Mouse (Mus musculus): ENCODE measurements at regions not wholly inside any gene's neighbourhood (a gene's known extent, or its start where the extent isn't known, plus 50 kb on each side); places are given as distances from the start of the nearest gene placed in this dataset.

DNA sequence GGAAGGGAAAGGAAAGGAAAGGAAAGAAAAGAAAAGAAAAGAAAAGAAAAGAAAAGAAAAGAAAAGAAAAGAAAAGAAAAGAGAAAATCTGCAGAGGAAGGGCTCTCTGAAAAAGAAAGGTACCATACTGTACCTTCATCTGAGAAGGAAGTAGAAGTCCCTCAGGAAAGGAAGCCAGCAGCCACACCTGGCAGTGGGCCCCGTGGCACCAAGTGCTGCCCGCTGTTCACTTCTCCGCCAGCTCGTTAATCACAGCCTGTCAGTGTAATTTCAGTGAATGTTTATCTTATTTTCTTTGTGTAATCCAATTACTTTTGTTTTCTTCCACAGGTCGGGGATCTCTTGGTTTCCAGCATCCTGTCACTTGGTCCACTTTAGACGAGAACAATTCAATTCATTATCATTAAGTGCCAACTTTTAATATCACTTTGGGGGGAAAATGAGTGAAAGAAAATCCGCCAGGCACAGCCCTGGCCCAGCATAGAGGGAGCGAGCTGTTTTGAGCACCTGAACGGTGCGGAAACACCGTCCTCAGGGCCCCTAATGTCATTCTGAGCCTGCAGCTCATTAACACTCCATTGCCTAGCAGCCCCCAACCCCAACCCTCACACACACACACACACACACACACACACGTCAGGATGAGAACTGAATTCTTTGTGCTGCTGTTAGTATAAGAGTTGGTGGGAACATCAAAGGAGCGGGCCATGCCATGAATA lies 309.7 kb downstream of the Irx2 start:
- no peak for DNase-seq (ENCODE audit: low spot score in 2 of 2)

DNA sequence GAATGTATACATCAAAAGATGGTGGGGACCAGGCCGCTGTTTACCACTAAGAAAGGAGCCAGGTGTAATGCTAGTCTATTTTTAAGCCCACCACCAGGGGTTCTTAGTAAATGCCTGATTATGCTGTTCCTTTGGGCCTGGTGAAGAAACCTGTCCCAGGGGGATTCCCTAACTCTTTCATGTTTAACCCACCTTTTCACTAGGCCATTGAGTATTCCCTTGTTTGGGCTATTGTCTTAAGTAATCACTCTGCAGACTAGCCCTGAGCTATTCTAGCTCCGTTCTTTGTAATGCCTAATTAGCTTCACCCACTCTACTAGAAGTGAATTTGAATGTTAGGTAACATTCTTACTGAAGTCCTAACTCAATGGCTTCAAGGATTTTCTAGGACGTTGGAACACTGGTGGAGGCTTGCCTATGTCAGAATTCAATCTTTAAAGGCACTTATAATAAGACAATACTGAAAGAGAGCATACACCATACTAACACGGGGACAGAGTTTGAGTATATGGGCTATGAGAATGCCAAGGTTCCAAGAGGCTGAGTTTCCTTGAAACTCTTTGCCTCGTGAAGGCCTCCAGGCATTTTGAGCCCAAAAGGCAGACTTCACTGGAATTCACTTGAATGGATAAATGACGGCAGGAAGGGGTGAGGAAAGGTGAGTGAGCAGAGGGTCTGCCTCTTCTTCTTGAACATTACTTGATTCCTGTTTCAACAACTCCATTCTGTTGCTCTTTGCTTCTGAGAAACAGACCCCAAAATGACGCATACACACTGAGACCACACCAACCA lies 312.7 kb upstream of the Irx4 start:
- DNase-seq (ENCODE audit: low spot score in 2 of 2) = no peak

DNA sequence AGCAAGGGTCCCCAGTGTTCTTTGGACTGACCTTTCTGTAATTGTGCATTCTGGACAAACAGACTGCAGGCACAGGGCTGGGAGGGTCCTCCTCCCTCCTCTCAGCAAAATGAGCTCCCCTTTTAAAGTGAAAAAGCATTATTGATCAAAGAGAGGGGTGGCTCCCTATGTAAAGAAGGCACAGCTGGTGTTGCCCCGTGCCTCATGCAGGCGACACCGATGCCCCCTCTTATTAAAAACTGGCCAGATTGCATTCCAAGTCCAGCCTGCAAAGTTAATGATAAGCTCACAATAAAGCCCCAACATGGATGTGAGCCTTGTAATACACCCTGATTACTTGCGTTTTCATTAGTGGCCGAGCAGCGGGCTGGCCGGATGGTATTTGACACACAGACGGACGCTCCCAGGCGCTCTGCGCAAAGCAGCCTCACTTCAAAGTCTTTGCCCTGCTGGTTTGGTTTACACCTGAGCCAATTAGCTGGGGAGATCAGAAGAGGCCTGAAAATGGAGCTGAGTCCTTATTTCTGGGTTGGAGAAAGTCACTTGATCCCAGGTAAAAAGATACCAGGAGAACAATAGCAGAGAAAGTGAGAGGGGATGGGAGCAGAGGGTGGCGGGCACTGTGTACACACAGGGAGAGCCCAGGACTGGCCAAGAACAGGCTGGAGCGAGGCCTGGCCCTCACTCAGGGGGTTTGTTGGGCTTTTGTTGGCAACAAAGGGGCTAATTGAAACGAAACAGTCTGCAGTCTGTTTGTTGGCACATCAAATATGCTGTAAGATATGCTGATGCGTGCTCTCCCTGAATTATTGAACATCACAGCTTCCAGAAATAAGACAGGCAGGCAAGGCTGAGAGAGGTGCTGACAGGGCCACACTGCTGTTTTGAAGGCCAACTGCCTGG lies 301.4 kb upstream of the Irx4 start:
- DNase-seq (ENCODE audit: low spot score in 2 of 2) = no peak

DNA sequence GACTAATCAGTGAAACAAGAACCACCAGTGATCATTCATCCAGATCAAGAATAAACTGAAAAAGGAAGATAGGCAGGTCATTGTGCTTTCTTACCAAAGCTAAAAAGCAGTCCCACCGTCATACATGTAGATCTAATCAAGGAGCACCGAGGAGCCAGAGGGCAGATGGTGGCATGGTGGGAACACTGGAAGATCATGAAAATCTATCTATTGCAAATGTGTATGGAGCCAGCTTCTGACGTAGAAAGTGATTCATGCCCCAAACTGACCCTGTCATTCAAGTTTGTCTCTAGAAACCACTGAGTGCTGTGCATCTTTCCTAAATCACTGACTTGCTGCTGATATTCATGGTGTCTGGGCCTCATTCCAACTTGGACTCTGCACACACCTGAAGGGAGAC lies 299.0 kb upstream of the Irx4 start:
- no peak for DNase-seq (ENCODE audit: low spot score in 2 of 2)

DNA sequence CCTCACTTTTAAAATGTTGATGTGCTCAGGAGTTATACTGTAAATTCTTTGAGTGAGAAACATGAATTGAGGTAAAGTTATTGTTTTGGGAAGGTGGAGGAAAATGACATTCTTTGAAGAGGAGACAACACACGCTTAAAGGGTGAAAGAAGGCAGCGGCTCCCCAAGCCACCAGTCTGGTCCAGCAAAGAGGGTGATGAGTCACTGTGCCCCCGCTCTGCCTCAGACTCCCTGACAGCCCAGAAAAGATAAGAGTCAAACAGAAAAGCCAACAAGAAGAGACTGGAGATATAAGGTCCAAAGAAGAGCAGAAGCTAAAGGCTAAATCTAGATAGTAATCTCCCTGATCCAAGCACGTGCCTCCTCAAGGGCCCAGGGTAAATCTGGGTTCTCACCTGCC lies 288.1 kb upstream of the Irx4 start:
- DNase-seq (ENCODE audit: low spot score in 2 of 2) = no peak

DNA sequence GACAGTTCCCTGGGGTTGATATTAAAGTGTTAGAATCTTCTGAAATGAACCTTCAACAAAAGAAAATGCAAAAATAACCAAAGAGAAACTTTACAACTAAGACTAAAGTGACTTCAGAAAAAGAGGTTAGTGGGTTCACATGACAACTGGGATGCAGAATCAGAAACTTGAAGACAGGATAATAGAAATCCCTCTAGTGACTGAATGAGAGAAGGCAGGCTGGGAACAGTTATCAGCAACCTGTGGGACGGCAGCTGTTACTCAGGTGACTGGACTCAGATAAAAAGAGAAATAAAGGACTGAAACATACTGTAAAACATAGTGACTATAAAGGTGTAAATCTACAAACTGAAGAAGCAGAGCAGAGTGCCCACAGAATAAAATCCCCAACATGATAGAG lies 287.4 kb upstream of the Irx4 start:
- DNase-seq (ENCODE audit: low spot score in 2 of 2) = no peak

DNA sequence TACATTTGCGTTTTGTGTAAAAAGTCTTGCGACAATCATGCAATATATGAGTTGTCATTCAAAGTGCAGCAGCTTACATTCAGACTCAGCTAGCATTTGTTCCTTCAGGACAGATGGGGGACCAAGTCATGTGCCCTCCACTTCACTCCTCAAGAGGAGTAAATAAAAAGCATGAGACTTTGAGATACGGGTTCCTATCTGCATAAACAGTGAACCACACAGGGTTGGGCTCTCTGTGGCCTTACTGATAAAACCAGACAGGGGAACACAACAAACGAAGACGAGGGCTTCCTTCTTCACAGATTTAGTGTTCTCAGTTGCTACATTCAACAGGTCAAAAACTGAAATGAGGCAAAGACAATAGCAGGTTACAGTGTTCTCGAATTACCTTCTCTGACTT lies 283.1 kb upstream of the Irx4 start:
- no peak for DNase-seq (ENCODE audit: low spot score in 2 of 2)

DNA sequence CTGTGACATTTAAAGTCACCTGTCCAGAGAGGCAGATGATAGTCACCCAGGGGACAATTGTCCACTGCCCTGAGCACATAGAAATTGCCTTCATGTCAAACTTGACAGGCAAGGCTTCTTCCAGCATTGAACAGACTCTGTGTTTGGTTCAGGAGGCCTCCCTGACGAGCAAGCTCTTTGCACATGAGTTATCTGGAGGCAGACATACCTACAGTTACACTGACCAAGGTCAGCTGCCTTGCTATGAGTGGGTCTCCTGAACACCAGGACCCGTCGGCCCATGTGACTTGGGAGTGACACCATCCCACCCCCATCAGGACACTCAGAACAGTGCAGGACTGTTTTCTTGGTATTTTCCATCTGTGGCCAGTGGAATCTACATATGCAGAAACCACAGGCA lies 282.3 kb upstream of the Irx4 start:
- DNase-seq (ENCODE audit: low spot score in 2 of 2) = no peak

DNA sequence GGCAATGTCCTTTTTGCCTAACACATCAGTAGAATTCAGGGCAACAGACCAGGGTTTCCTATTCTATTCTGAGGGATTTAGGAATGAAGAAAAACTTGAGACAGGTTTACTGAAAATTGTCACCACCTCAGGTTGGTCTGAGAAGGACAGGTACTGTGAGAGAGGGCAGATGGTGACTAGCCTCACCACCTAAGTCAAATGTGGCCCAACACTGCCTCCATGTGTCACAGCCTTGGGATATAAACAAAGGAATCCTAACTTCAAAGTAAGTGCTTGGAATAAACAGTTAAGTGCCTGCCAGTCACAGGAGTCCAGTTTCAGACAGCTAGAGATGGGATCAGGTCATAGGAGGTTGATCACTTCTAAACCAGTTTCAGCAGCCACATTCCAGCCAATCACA lies 281.3 kb upstream of the Irx4 start:
- DNase-seq (ENCODE audit: low spot score in 2 of 2) = no peak

DNA sequence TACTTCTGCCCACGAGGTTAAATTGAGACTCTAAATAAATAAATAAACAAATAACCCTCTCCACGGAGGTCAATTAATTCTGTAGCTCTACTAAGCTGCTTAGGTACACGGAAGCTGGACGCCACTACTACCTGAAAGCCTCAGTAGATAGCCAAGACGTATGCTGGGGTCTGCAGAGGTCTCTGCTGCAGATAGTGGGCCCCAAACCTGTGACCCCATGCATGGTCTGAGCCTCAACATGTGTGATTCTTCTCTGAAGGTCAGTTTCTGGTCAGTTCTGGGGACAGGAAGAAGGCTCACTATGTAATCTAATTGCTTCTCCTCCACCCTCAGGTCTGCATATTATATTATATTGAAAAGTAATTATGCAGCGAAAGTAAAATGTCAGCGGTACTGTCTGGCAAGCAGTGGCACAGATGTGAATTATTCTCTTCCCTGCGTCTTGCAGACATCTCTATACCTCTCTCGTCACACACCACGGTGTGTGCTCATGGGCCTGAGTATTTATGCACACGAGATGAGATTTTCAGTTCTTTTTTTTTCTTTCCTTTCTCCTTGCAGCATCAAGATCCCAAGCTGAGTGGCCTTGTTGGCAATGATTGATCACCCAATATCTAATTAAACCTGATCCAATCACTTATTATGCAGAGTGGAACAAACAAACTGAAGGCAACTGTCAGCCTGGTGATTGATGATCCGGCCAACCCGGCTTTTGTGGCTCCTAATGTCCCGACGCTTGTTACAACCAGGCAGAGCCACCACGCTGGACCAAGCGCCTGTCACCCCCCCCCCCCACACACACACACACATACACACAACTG lies 267.5 kb upstream of the Irx4 start:
- no peak for DNase-seq (ENCODE audit: low spot score in 2 of 2)

DNA sequence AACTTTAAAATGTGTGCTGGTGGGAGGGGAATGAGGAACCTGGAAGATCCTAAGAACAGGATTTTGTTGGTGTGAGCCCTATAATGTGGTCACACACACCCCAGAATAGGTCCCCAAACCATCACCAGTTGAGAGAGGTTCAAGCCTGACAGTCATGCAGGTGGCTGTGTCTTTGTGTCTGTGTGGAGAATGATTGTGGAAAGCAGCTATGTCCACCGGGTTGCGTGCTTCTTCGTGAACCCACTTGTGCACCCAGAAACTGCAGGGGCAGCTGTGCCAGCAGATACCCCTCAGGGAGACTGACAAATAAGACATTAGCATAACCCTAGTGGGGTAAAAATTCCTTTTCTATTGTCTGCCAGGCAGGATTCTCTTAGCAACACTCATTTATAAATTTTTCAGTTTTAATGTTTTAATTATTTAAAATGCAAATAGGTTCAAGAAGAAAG lies 266.8 kb upstream of the Irx4 start:
- no peak for DNase-seq (ENCODE audit: low spot score in 2 of 2)

DNA sequence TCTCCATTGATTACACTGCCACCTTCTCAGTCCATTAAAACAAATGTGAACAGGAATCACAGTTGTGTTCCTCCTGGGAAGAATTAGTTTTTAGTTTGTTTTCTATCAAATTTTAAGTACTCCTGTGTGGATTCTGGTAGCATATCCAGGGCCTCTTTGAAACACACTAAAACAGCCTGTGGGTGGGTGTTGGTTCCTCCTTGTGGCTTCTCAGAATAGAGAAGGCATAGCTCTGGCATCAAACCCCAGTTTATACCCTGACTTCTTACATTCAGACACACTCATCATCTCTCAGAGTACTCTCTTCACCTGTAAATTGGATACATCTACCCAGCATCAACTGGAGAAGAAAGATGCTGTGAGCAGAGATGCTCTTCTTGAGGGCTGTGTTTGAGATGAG lies 265.7 kb upstream of the Irx4 start:
- DNase-seq (ENCODE audit: low spot score in 2 of 2) = no peak

DNA sequence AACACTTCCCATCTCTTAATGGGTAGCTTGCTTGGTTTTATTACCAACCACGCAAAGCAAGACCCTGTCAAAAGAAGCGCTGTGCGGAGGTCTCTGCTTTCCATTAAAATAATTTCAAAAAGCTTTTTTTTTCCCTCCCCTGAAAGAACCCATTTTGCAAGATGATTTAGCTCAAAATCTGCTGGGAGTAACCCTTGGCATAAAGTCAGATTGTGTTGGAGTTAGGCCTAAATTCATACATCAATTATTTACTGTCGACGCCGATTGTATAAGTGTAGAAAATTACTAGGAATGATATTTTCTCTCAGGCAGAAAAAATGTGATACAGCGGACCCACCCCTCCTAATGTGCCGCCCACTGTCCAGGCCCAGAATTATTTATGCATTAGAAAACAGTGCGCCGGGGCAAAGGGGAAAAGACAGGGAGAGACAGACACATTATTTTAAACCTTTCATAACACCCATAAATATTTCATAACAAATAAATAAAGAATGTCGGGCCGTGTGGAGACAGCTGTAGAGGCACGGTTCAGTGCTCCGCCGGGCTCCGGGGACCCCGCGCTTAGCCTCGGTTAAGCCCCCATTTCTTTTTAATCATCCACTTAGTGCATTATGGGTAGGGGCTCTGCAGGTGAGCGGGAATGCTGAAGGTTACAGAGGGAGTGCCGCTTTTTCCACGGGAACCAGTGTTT lies 251.3 kb upstream of the Irx4 start:
- DNase-seq (ENCODE audit: low spot score in 2 of 2) = no peak

DNA sequence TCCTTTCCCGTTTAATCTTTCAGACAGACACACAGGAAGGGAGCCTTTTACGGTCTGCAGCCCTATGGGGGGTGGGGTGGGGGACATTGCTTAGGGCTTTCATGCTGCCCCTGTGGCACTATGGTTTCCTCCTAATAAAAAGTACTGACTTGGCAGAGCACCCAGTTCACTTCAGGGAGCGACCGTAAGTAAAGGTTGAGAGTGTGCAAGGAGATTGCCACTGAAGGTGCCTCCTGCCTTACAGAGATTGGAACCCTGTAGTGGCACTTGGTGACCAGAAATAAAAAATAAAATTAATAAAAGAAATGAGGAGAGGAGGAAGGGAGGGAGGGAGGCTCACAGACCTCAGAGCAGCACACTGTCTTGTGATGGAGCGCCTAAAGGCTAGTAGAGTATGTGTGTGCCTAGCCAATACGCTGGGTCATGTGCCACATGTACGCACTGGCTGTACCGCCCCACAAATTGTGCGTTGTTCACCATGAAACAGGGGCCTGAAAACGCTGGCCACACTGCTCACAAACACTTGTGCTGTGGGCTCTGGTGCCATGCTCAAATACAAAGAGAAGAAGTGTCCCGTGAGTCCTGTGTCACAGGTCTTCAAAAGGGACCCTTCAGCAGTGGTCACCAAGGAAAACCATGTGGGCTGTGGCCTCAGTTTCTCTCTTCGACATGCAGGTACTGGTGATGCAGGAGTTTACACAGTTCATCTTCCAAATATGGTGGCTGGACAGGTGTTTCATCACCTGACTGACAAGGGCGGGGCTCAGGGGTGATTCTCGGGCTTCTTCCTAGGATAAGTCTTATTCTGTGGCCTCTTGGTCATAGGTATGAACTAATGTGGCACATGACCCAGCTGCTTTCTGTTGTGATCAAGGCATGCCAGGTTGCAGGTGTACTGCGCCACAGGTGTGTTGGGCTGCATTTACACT lies 250.5 kb upstream of the Irx4 start:
- no peak for DNase-seq (ENCODE audit: low spot score in 2 of 2)

DNA sequence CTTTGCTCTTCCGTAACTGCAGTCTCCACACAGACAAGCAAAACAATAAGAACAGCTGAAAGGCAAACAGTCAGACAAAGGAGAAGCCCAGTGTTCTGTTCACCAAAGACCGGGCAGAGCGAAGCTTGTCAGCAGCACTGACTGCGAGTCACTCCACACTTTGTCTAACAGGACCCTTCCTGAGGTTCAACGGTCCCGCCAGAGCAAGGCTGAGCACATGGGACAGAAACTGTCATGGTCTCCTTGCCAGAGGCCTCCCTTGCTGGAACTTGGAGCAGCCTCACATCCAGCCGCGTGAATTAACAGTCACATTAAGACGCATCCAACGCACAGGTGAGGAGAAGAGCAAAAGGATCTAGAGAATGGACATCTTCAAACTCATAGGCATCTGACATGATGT lies 241.1 kb upstream of the Irx4 start:
- DNase-seq (ENCODE audit: low spot score in 2 of 2) = no peak

DNA sequence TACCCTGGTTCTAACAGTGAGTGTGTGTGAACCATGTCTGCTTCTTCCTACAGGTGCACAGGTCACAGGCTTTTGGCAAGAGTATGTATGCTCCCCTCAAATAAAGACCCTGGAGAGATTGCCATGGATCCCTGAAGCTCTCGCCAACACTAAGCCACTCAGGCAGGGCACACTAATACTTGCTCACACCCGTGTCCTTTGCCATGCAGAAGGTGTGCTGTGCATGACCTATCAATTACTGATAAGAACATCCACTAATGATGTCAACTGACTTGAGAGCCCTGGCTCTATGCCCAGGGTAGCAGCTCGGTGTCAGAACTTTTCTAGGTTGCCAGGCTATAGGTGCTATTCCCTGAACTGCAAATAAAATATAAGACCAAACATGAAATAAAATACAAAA lies 229.1 kb upstream of the Irx4 start:
- no peak for DNase-seq (ENCODE audit: low spot score in 2 of 2)

DNA sequence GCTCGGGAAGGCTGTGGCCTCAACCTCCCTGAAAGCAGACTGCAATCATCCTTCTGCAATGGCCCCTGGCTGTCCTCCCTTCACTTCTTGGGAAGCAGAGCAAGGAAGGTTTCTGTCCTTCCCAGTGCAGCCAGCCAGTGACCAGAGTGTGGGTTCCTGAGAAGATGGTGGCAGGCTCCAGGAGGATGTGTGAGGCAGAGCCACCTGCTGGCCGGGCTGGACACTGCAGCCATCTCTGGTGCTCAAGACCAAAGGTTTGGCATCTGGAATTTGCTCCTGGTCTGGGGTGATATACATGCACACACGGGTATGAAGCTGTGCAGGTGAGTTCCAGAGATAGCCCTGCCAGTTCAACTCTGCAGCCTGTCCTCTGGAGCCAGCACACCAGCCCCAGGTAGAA lies 227.2 kb upstream of the Irx4 start:
- peak; percentile 35 to 41 for DNase-seq (ENCODE audit: low spot score in 2 of 2)

DNA sequence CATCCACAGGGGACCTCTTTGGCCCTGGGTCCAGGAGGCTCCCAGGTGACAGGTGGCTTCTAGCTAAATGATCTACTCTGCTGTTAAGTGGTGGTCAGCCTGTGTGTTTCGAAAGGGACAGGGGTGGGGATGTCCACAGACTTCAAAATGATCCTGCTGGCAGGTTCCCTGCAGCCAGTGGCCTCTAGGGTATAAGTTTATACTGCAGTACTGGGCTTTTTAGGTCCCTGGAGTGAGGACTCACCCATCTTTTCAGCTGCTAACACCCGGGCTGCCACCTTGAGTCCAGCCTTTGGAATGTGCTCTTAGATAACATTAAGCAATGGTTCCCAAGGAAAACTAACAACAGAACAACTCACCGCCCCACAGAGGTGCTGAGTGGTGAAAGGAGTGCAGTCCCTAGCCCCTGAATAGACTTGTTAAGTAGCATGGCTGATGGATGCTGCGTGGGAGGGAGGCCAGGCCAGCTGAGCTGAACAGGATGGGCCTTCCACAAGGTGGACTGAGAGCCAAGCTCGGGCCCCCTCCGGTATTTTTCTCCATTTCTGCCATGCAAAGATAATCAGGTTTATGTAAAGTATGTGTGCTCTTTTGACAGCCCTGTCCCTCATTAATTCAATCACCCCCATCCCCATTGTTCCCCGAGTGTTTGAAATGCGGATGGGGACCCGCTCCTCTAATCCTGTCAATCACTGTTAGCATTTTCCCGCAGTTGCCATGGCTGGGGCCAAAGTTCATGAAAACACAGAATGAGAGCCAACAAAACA lies 226.0 kb upstream of the Irx4 start:
- DNase-seq (ENCODE audit: low spot score in 2 of 2) = no peak

DNA sequence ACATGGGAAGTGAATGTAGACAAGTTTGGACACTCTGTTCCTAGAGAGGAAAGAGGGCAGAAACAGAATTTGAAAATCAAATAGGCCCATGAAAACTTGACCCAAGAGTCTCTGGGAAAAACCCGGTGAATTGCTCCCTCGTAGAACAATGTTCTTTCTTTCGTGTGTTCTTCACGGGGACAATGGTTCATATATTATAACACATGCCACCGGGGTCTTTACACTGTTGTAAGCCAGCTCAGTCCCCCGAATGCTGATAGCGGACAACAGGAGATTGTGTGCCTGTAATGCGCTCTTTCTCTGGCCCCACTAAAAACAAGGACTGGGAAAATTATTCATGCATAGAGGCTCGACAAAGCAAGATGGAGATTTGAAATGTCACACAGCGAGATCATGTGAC lies 225.4 kb upstream of the Irx4 start:
- DNase-seq (ENCODE audit: low spot score in 2 of 2) = no peak
